Mouse (Mus musculus) lung, embryonic 14.5 days (tissue): ENCODE data around the gene Hdac4. TPM values are rescaled to one million over a fixed set of nuclear protein-coding genes. Genes with fewer than 3 reads are reported as not detected.

Experiments used
- ATAC-seq: fragments of 200-750 bp; cut with Nextera tagmentation; 2 replicates; pipeline ENCODE4 v1.8.0; 2017; ENCODE audit warnings: mild to moderate bottlenecking, moderate TSS enrichment, moderate library complexity; ENCODE audit not compliant: insufficient read depth
- DNase-seq: peaks from one replicate; pipeline ENCODE4 v3.0.0-alpha.2; 2015
- H3K27ac ChIP-seq: fragments of 300-500 bp; sonication (generic); 2 replicates; pipeline ENCODE4 v1.5.1; 2014; ENCODE audit warnings: low read depth, mild to moderate bottlenecking, moderate library complexity
- H3K27me3 ChIP-seq: fragments of 300-500 bp; sonication (generic); 2 replicates; pipeline ENCODE4 v1.6.1; 2014; ENCODE audit warnings: low read length, control low read depth; ENCODE audit not compliant: insufficient read depth
- H3K36me3 ChIP-seq: fragments of 300-500 bp; sonication (generic); 2 replicates; pipeline ENCODE4 v1.6.1; 2014; ENCODE audit warnings: control low read depth; ENCODE audit not compliant: insufficient read depth
- H3K4me1 ChIP-seq: fragments of 300-500 bp; sonication (generic); 2 replicates; pipeline ENCODE4 v1.6.1; 2014; ENCODE audit warnings: antibody characterized with exemption, control low read depth; ENCODE audit not compliant: insufficient read depth
- H3K4me2 ChIP-seq: fragments of 300-500 bp; sonication (generic); 2 replicates; pipeline ENCODE4 v1.6.1; 2014; ENCODE audit warnings: mild to moderate bottlenecking
- H3K4me3 ChIP-seq: fragments of 300-500 bp; sonication (generic); 2 replicates; pipeline ENCODE4 v1.5.1; 2014; ENCODE audit warnings: low read depth, low read length
- H3K9ac ChIP-seq: fragments of 300-500 bp; sonication (generic); 2 replicates; pipeline ENCODE4 v1.6.1; 2014
- H3K9me3 ChIP-seq: fragments of 300-500 bp; sonication (generic); 2 replicates; pipeline ENCODE4 v1.6.1; 2016; ENCODE audit warnings: low read depth, low read length, control low read depth
- CTCF ChIP-seq: IDR thresholded peaks from 2 replicates; pipeline ENCODE4 v1.5.1; 2016; ENCODE audit warnings: antibody characterized with exemption, low read depth
- whole genome bisulfite sequencing: fragments of 180-500 bp; shearing (Covaris S2); extraction: QIAGEN DNeasy Blood & Tissue Kit; methylation state at CpG from one replicate; pipeline ENCODE4 v1.1.7; 2014; 5-methylcytosine and 5-hydroxymethylcytosine counted together
- polyA plus RNA-seq: library from polyadenylated mRNA; unstranded; fragments of >200 nt; fragmentation: Nextera tagmentation; extraction: Ambion mirVana; gene quantifications from 2 replicates; pipeline ENCODE4 v1.2.1, GENCODE M21; 2014

Gene Hdac4
- polyA plus RNA-seq, 1 experiment from 2014 or later: 20.2 TPM

DNA sequence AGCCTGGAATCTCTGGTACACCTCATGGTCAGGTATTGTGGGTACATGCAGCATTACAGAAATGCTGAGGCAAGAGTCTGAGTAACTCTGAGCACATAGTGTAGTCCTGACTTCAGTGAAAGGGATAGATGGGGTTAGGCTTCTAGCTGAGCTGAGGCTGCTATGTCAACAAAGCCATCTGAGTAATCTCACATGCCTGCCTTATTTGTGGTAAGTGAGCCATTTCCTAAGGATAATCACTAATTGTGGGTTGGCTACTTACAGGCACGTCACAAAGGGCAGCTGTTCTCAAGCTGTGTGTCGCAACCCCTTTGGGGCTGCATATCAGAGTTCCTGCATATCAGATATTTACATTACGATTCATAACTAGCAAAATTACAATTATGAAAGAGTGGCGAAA lies 239.3 kb downstream of the Hdac4 start:
- no peak for ATAC-seq
- no peak for DNase-seq
- TF ChIP-seq CTCF: no peak
- Histone ChIP-seq H3K36me3 (peaks cover 41% of the 10 kb centered on the region; the same call in 1 of the 2 replicates), H3K4me2 (no peak overlapping the region), H3K4me1 (no peaks in the 10 kb centered on the region), H3K9ac (no peak overlapping the region), H3K9me3 (no peaks in the 10 kb centered on the region), H3K27ac (no peak overlapping the region), H3K27me3 (no peaks in the 10 kb centered on the region), H3K4me3 (no peak overlapping the region)
- 80% methylated on average over 4 of the region's 4 CpGs for WGBS

GRCm38 (mm10) chr1:91954954-91955353 lies 240.5 kb downstream of the Hdac4 start:
- Histone ChIP-seq H3K27me3 (no peaks in the 10 kb centered on the region), H3K9ac (no peak overlapping the region), H3K36me3 (peaks cover 38% of the 10 kb centered on the region; the same call in 1 of the 2 replicates), H3K9me3 (no peaks in the 10 kb centered on the region), H3K4me1 (no peaks in the 10 kb centered on the region), H3K4me3 (no peak overlapping the region), H3K27ac (no peak overlapping the region), H3K4me2 (no peak overlapping the region)
- DNase-seq: no peak
- TF ChIP-seq CTCF: no peak
- no peak for ATAC-seq
- 89% methylated on average over 5 of the region's 5 CpGs for WGBS

GRCm38 (mm10) chr1:91952912-91953311 lies 242.6 kb downstream of the Hdac4 start:
- no peak for DNase-seq
- H3K36me3 ChIP-seq: peaks cover 31% of the 10 kb centered on the region; the same call in 1 of the 2 replicates
- TF ChIP-seq CTCF: no peak

DNA sequence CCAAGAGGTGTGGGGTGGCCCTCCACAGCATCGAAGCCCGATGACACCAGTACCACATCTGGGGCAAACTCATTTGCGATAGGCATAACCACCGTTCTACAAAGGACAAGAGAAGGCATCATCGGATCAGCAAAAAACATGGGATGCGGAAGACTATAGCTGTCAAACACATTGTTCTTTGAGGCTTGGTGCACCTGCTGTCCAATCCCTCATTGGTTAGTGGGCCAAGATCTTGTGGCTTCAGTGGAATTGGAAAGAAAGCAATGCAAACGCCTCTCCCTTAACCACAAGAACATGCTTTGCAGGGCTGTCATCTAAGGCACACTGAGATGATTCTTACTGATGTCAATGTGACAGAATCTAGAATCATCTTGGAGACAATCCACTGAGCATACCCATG lies 248.1 kb downstream of the Hdac4 start:
- WGBS: 94% methylated on average over 7 of the region's 7 CpGs
- H3K9ac ChIP-seq: no peak overlapping the region
- no peak for DNase-seq
- no peaks in the 10 kb centered on the region for H3K4me1 ChIP-seq
- no peaks in the 10 kb centered on the region for H3K9me3 ChIP-seq
- no peaks in the 10 kb centered on the region for H3K27me3 ChIP-seq
- H3K27ac ChIP-seq: no peak overlapping the region
- no peak for TF ChIP-seq CTCF
- no peak overlapping the region for H3K4me2 ChIP-seq
- H3K36me3 ChIP-seq: peaks cover 45% of the 10 kb centered on the region; the same call in 1 of the 2 replicates
- no peak overlapping the region for H3K4me3 ChIP-seq
- no peak for ATAC-seq

More at GRCm38 (mm10) chr1:91952912-91953311, 242.6 kb downstream of the Hdac4 start:
- H3K4me2 ChIP-seq: no peak overlapping the region
- H3K4me3 ChIP-seq: no peak overlapping the region
- H3K4me1 ChIP-seq: no peaks in the 10 kb centered on the region
- no peak overlapping the region for H3K27ac ChIP-seq
- no peaks in the 10 kb centered on the region for H3K27me3 ChIP-seq
- H3K9me3 ChIP-seq: no peaks in the 10 kb centered on the region
- H3K9ac ChIP-seq: no peak overlapping the region
- 75% methylated on average over 6 of the region's 6 CpGs for WGBS
- ATAC-seq: no peak

DNA sequence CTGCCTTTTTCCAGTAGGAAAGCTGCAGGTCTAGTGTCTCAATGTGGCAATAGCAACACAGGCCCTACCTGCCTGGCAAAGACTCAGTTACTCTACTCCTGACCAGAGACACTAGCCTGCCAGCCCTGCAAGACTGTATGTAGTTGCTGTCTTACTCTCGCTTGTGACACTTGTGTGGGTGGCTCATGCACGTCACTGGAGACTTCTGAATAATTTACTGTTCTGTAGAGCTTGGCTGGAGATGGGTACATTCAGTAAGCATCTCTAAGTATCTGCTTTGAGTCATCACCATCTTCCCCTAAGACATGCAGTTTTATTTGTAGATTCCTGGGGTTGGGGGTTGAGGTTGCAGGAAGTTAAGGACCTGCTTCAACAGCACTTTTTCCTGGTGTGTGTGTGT lies 252.9 kb downstream of the Hdac4 start:
- Histone ChIP-seq H3K36me3 (peaks cover 38% of the 10 kb centered on the region; the same call in 1 of the 2 replicates), H3K4me1 (no peaks in the 10 kb centered on the region), H3K9ac (no peak overlapping the region), H3K27ac (no peak overlapping the region), H3K4me3 (no peak overlapping the region), H3K27me3 (no peaks in the 10 kb centered on the region), H3K9me3 (no peaks in the 10 kb centered on the region), H3K4me2 (no peak overlapping the region)
- whole genome bisulfite sequencing: 75% methylated on average over 2 of the region's 2 CpGs
- no peak for TF ChIP-seq CTCF
- ATAC-seq: no peak
- DNase-seq: no peak

DNA sequence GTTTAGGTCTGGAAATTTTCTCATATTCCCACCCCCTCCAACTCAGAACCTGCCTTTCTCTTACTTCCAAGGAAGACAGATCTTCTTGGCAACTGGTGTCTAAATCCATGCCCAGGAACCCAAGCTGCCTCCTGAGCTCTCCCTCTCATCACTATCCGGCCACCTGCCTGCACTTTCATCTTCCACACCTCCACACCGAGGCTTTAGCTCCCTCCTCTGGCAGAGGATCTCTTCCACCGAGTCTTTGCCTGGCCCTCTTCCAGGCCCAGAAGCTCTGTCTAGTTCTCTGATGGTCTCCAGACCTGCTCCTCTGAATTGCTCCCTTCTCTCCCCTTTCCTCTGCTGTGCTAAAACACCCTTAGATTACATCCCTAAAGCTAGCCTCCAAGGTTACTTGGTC lies 253.5 kb downstream of the Hdac4 start:
- ATAC-seq (no peak), DNase-seq (no peak)
- no peak overlapping the region for H3K4me2 ChIP-seq
- H3K4me1 ChIP-seq: no peaks in the 10 kb centered on the region
- no peak overlapping the region for H3K27ac ChIP-seq
- no peak overlapping the region for H3K9ac ChIP-seq
- TF ChIP-seq CTCF: 0 out of 2 replicates have a peak, but pooled peaks have one; percentile 4
- 62% methylated on average over 3 of the region's 3 CpGs for WGBS
- no peak overlapping the region for H3K4me3 ChIP-seq
- H3K9me3 ChIP-seq: no peaks in the 10 kb centered on the region
- no peaks in the 10 kb centered on the region for H3K27me3 ChIP-seq
- H3K36me3 ChIP-seq: peaks cover 37% of the 10 kb centered on the region; the same call in 1 of the 2 replicates

DNA sequence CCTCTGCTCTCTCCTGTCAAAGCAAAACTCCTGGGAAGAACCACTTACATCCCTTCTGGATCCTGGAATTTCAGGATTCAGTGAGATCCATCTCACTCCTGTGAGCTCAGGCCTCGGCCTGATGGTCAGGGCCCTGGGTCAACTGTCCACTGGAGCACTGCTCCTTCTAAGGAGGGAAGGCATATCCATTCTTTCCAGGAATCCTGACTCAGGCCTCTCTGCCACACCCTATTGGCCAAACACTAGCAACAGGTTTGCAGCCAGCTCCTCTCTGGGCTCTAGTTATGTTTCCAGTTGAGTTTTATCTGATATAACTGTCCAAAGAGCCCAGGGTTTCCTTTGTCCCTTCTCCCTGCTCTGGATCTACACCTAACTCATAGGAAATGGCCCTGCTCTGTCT lies 254.4 kb downstream of the Hdac4 start:
- Histone ChIP-seq H3K36me3 (peaks cover 28% of the 10 kb centered on the region; the same call in 1 of the 2 replicates), H3K9me3 (no peaks in the 10 kb centered on the region), H3K27me3 (no peaks in the 10 kb centered on the region), H3K4me1 (no peaks in the 10 kb centered on the region), H3K4me2 (no peak overlapping the region), H3K9ac (no peak overlapping the region), H3K4me3 (no peak overlapping the region), H3K27ac (no peak overlapping the region)
- DNase-seq (no peak), ATAC-seq (no peak)
- 92% methylated on average over 1 of the region's 1 CpGs for WGBS
- TF ChIP-seq CTCF: no peak

- TF ChIP-seq CTCF: no peak
- no peak overlapping the region for H3K4me3 ChIP-seq
- ATAC-seq (no peak), DNase-seq (no peak)
- H3K9me3 ChIP-seq: no peaks in the 10 kb centered on the region
- H3K36me3 ChIP-seq: peaks cover 23% of the 10 kb centered on the region
- WGBS: 70% methylated on average over 3 of the region's 3 CpGs
- no peaks in the 10 kb centered on the region for H3K4me1 ChIP-seq
- no peak overlapping the region for H3K4me2 ChIP-seq
- H3K27ac ChIP-seq: no peak overlapping the region
- no peaks in the 10 kb centered on the region for H3K27me3 ChIP-seq
- no peak overlapping the region for H3K9ac ChIP-seq
Measured at GRCm38 (mm10) chr1:91935171-91935570, 260.3 kb downstream of the Hdac4 start.
